Mouse (Mus musculus) cerebellum, adult (tissue): ENCODE data around the gene Col24a1.

Source experiments
- ATAC-seq: cut with Nextera tagmentation; 2 replicates; pipeline ENCODE4 v1.9.2; 2017; ENCODE audit warnings: mild to moderate bottlenecking, moderate library complexity, mixed read lengths; ENCODE audit not compliant: insufficient number of reproducible peaks, low FRiP score, low TSS enrichment

The Col24a1 gene

GRCm38 (mm10) chr3:145348690-145349089, 56.4 kb downstream of the Col24a1 start:
- no peak for ATAC-seq

- ATAC-seq, result no peak
Observed at GRCm38 (mm10) chr3:145353951-145354350, 61.7 kb downstream of the Col24a1 start.

- ATAC-seq, result no peak
Observed at GRCm38 (mm10) chr3:145356865-145357487, 64.7 kb downstream of the Col24a1 start.

- no peak for ATAC-seq
Observed at GRCm38 (mm10) chr3:145365227-145365626, 73.0 kb downstream of the Col24a1 start.

GRCm38 (mm10) chr3:145367176-145367717, 75.0 kb downstream of the Col24a1 start:
- ATAC-seq, result no peak

- ATAC-seq, result no peak
Observed at GRCm38 (mm10) chr3:145376298-145376697, 84.0 kb downstream of the Col24a1 start.

GRCm38 (mm10) chr3:145383095-145383494, 90.8 kb downstream of the Col24a1 start:
- ATAC-seq, result no peak

- ATAC-seq, result no peak
Observed at GRCm38 (mm10) chr3:145386434-145386833, 94.2 kb downstream of the Col24a1 start.

GRCm38 (mm10) chr3:145390681-145391080, 98.4 kb downstream of the Col24a1 start:
- no peak for ATAC-seq

GRCm38 (mm10) chr3:145391986-145392659, 99.9 kb downstream of the Col24a1 start:
- no peak for ATAC-seq

- no peak for ATAC-seq
Observed at GRCm38 (mm10) chr3:145399173-145399572, 106.9 kb downstream of the Col24a1 start.

GRCm38 (mm10) chr3:145402257-145402656, 110.0 kb downstream of the Col24a1 start:
- ATAC-seq, result no peak

- ATAC-seq, result no peak
Observed at GRCm38 (mm10) chr3:145402994-145403393, 110.7 kb downstream of the Col24a1 start.

GRCm38 (mm10) chr3:145408045-145408444, 115.8 kb downstream of the Col24a1 start:
- no peak for ATAC-seq

- no peak for ATAC-seq
Observed at GRCm38 (mm10) chr3:145412137-145412536, 119.9 kb downstream of the Col24a1 start.

- ATAC-seq, result no peak
Observed at GRCm38 (mm10) chr3:145414362-145414761, 122.1 kb downstream of the Col24a1 start.

GRCm38 (mm10) chr3:145417809-145418208, 125.5 kb downstream of the Col24a1 start:
- 0 out of 2 replicates have a peak, but pooled peaks have one; percentile 61 for ATAC-seq

GRCm38 (mm10) chr3:145420421-145420820, 128.1 kb downstream of the Col24a1 start:
- no peak for ATAC-seq

- ATAC-seq, result no peak
Observed at GRCm38 (mm10) chr3:145422044-145422443, 129.8 kb downstream of the Col24a1 start.

GRCm38 (mm10) chr3:145438352-145438751, 146.1 kb downstream of the Col24a1 start:
- ATAC-seq, result no peak

- no peak for ATAC-seq
Observed at GRCm38 (mm10) chr3:145439086-145439485, 146.8 kb downstream of the Col24a1 start.

GRCm38 (mm10) chr3:145440993-145441392, 148.7 kb downstream of the Col24a1 start:
- ATAC-seq, result no peak
